Mouse (Mus musculus): ENCODE measurements around the gene Eif4e1b. TPM values are rescaled to one million over a fixed set of nuclear protein-coding genes. Genes with fewer than 3 reads are reported as not detected.

The Eif4e1b gene
- polyA plus RNA-seq (2021; fragmentation: Nextera tagmentation) = not detected in 2 replicates
- long read RNA-seq, experiment 1 = 0 reads
- long read RNA-seq, experiment 2 = 0 reads

GRCm38 (mm10) chr13:54783698-54784097 lies at the start of gene Eif4e1b:
Eif4e1b (plus strand) TSS chr13:54783998.

GRCm38 (mm10) chr13:54749864-54750411 lies 33.9 kb upstream of the Eif4e1b start, which contains the start of gene Gprin1:
Gprin1 (minus strand) TSS chr13:54749874.

GRCm38 (mm10) chr13:54766192-54766768 lies 17.5 kb upstream of the Eif4e1b start, which contains the start of gene Sncb:
Sncb (minus strand) TSS chr13:54766595.

GRCm38 (mm10) chr13:54788740-54789560 lies 5.2 kb downstream of the Eif4e1b start, which contains the start of gene Tspan17:
Tspan17 (plus strand) TSS chr13:54789377.

Other genes with a start within 250 kb of the Eif4e1b start
- gene 4833439L19Rik, start 218.6 kb upstream of the Eif4e1b start, polyA plus RNA-seq (2021; fragmentation: Nextera tagmentation) = 144 and 231 TPM in 2 replicates
- 29.6 and 29.7 TPM in 2 replicates for gene Arl10, start 209.0 kb upstream of the Eif4e1b start, polyA plus RNA-seq (2021; fragmentation: Nextera tagmentation)
- gene Nop16, start 193.9 kb upstream of the Eif4e1b start, polyA plus RNA-seq (2021; fragmentation: Nextera tagmentation) = 26.8 and 33.1 TPM in 2 replicates
- 459 and 466 TPM in 2 replicates for gene Higd2a, start 193.8 kb upstream of the Eif4e1b start, polyA plus RNA-seq (2021; fragmentation: Nextera tagmentation)
- 327 and 401 TPM in 2 replicates for gene Cltb, start 172.7 kb upstream of the Eif4e1b start, polyA plus RNA-seq (2021; fragmentation: Nextera tagmentation)
- 32.3 and 53.8 TPM in 2 replicates for gene Faf2, start 162.2 kb upstream of the Eif4e1b start, polyA plus RNA-seq (2021; fragmentation: Nextera tagmentation)
- 51.4 and 177 TPM in 2 replicates for gene Rnf44, start 90.1 kb upstream of the Eif4e1b start, polyA plus RNA-seq (2021; fragmentation: Nextera tagmentation)
- gene Cdhr2, start 82.5 kb upstream of the Eif4e1b start, polyA plus RNA-seq (2021; fragmentation: Nextera tagmentation) = 0.27 and 0.29 TPM in 2 replicates
- gene Gprin1, start 34.1 kb upstream of the Eif4e1b start, polyA plus RNA-seq (2021; fragmentation: Nextera tagmentation) = 9.8 and 42.2 TPM in 2 replicates
- gene Sncb, start 17.4 kb upstream of the Eif4e1b start, polyA plus RNA-seq (2021; fragmentation: Nextera tagmentation) = 50.2 and 213 TPM in 2 replicates
- 148 and 156 TPM in 2 replicates for gene Tspan17, start 5.4 kb downstream of the Eif4e1b start, polyA plus RNA-seq (2021; fragmentation: Nextera tagmentation)
- gene Unc5a, start 165.4 kb downstream of the Eif4e1b start, polyA plus RNA-seq (2021; fragmentation: Nextera tagmentation) = 13.2 and 72.6 TPM in 2 replicates
- gene Hk3, start 237.4 kb downstream of the Eif4e1b start, polyA plus RNA-seq (2021; fragmentation: Nextera tagmentation) = 0.49 and 0.89 TPM in 2 replicates

Measured in left cerebral cortex, adult 6 months (tissue).